ENCODE assay signal across 8 mouse cellular contexts in genomic region chr10:105574695-105575660, GRCm38 (mm10). TPM values are rescaled to one million over a fixed set of nuclear protein-coding genes. Genes with fewer than 3 reads are reported as not detected.
DNase-seq lines count a peak whose midpoint lies in the region; ATAC-seq lines count a peak whose summit lies in the region.

No protein-coding gene starts in this region.

- no peaks in the 10 kb centered on the region for H3K4me1 ChIP-seq in hindbrain, embryonic 11.5 days (replicated peaks; ENCODE audit: control insufficient read depth, insufficient read depth, low read length)

- WGBS in hindbrain, embryonic 11.5 days, result 1% methylated on average over 44 of the region's 44 CpGs

- H3K36me3 ChIP-seq in hindbrain, embryonic 11.5 days (ENCODE audit: control insufficient read depth, insufficient read depth, low read length), result no peaks in the 10 kb centered on the region

- no peaks in the 10 kb centered on the region for H3K27me3 ChIP-seq in hindbrain, embryonic 11.5 days (ENCODE audit: control insufficient read depth, insufficient read depth, low read length)

- H3K9me3 ChIP-seq in hindbrain, embryonic 11.5 days (ENCODE audit: control insufficient read depth, low read length), result no peaks in the 10 kb centered on the region

- ATAC-seq in frontal cortex, adult (ENCODE audit: low TSS enrichment), result peak; percentile 59
- ATAC-seq in hindbrain, embryonic 11.5 days (ENCODE audit: low FRiP score), result peak; percentile 74

- peak; percentile 97 for DNase-seq in MN1 (ENCODE audit: low spot score)
- peak; percentile 97 for DNase-seq in cerebellum, adult 9-10 months
- peak; percentile 97 for DNase-seq in hindbrain, embryonic 11.5 days (ENCODE audit: low spot score)
- peak; percentile 96 to 97 for DNase-seq in layer of hippocampus, postnatal 10 days (ENCODE audit: low spot score in 2 of 2)
- peak; percentile 97 for DNase-seq in lung, postnatal 10 days
- DNase-seq in ovary, postnatal 36 days (ENCODE audit: low spot score), result peak; percentile 93
- DNase-seq in thymus, postnatal 25 days, result peak; percentile 84

- peak overlapping the region; percentile 83 for H3K27ac ChIP-seq in hindbrain, embryonic 11.5 days (ENCODE audit: low read depth, low read length)

- peak overlapping the region; percentile 86 for H3K9ac ChIP-seq in hindbrain, embryonic 11.5 days (ENCODE audit: low read depth, low read length)

- H3K4me3 ChIP-seq in hindbrain, embryonic 11.5 days (ENCODE audit: low read depth, low read length), result peak overlapping the region; percentile 56

- H3K4me2 ChIP-seq in hindbrain, embryonic 11.5 days (replicated peaks; ENCODE audit: low read depth, low read length), result peak overlapping the region; percentile 59

RNA-seq across cellular contexts. Expression of gene Tmtc2, which starts 0.7 kb away (rescaled TPM):
- 6.4 and 9.5 TPM in 2 replicates for polyA plus RNA-seq in hindbrain, embryonic 11.5 days (2014; fragmentation: Nextera tagmentation; extraction: Ambion mirVana)
- total RNA-seq in layer of hippocampus, postnatal 10 days (2021), result 10 to 100 TPM; 10.7 to 11.0 TPM

Comparison
In these comparisons a context has a peak if more than half of its experiments do, and no peak if none do; other contexts are left out.
1. Peak in every context shown above with its lines: DNase-seq, ATAC-seq, H3K4me3 ChIP-seq and H3K27ac ChIP-seq.